Mouse (Mus musculus) liver, adult 2 months (tissue): ENCODE measurements around the gene Rhod. TPM values are rescaled to one million over a fixed set of nuclear protein-coding genes. Genes with fewer than 3 reads are reported as not detected.

ENCODE experiments used
- DNase-seq: peaks from one replicate; pipeline ENCODE4 v3.0.0-alpha.2; 2011; ENCODE audit warnings: low read depth, low spot score; ENCODE audit errors: extremely low read depth
- H3K27ac ChIP-seq: fragments of 200-500 bp; replicated peaks from 2 replicates; pipeline ENCODE4 v1.5.1; 2012; ENCODE audit warnings: low read depth, mild to moderate bottlenecking, control low read depth, inconsistent platforms, low read length; ENCODE audit not compliant: insufficient read depth
- H3K27me3 ChIP-seq: fragments of 200-500 bp; 2 replicates; pipeline ENCODE4 v1.6.1; 2012; ENCODE audit warnings: mild to moderate bottlenecking, moderate library complexity, low read length, inconsistent platforms; ENCODE audit not compliant: control insufficient read depth, insufficient read depth
- H3K36me3 ChIP-seq: fragments of 200-500 bp; 2 replicates; pipeline ENCODE4 v1.6.1; 2012; ENCODE audit warnings: low read length, inconsistent platforms; ENCODE audit not compliant: control insufficient read depth, insufficient read depth
- H3K4me1 ChIP-seq: fragments of 200-500 bp; 2 replicates; pipeline ENCODE4 v1.6.1; 2011; ENCODE audit warnings: low read length; ENCODE audit not compliant: control insufficient read depth, insufficient read depth
- H3K4me3 ChIP-seq: fragments of 200-500 bp; 2 replicates; pipeline ENCODE4 v1.5.1; 2011; ENCODE audit warnings: low read depth, mild to moderate bottlenecking, control low read depth, low read length, moderate library complexity; ENCODE audit not compliant: insufficient read depth
- H3K79me2 ChIP-seq: fragments of 200-500 bp; 2 replicates; pipeline ENCODE4 v1.6.1; 2012; ENCODE audit warnings: inconsistent platforms, mild to moderate bottlenecking, low read length, moderate library complexity; ENCODE audit not compliant: control insufficient read depth, insufficient read depth
- H3K9ac ChIP-seq: fragments of 200-500 bp; 2 replicates; pipeline ENCODE4 v1.6.1; 2012; ENCODE audit warnings: low read depth, mild to moderate bottlenecking, control low read depth, inconsistent platforms, low read length
- CTCF ChIP-seq: fragments of 200-500 bp; IDR thresholded peaks from 2 replicates; pipeline ENCODE4 v1.5.1; 2011; ENCODE audit warnings: low read depth, low read length, control low read depth
- POLR2A ChIP-seq: fragments of 200-500 bp; IDR thresholded peaks from 2 replicates; pipeline ENCODE4 v1.6.1; 2011; ENCODE audit warnings: low read length, control low read depth; ENCODE audit not compliant: insufficient read depth; ENCODE audit errors: extremely low read depth
- WGBS: fragments of 180-500 bp; shearing (Covaris S2); methylation state at CpG from one replicate; pipeline ENCODE4 v1.1.7; 2018; 5-methylcytosine and 5-hydroxymethylcytosine counted together
- polyA plus RNA-seq: library from polyadenylated mRNA; depleted of rRNA; stranded (reverse); fragments of >200 nt; gene quantifications from 2 replicates; pipeline ENCODE4 v1.2.3, GENCODE M21; 2012; rRNA removed
- total RNA-seq: library from RNA; depleted of rRNA; stranded (reverse); fragments of >200 nt; gene quantifications from 2 replicates; pipeline ENCODE4 v1.2.3, GENCODE M21; 2014; rRNA removed

The Rhod gene
- total RNA-seq: 23.9 and 33.7 TPM in 2 replicates
- 34.9 and 39.6 TPM in 2 replicates for polyA plus RNA-seq

- peaks cover 28% of the 10 kb centered on the region for H3K79me2 ChIP-seq
- DNase-seq: peak; percentile 51
- peak within 1 kb of the TSS; percentile 96 for H3K27ac ChIP-seq
- H3K4me3 ChIP-seq: peak within 1 kb of the TSS; percentile 84
- TF ChIP-seq CTCF: no peak; the same call in 1 of the 2 replicates
- TF ChIP-seq POLR2A: 0 out of 2 replicates have a peak, but pooled peaks have one; percentile 57
- peaks cover 31% of the 10 kb centered on the region for H3K4me1 ChIP-seq
- no peaks in the 10 kb centered on the region for H3K27me3 ChIP-seq
- peak within 1 kb of the TSS; percentile 92 for H3K9ac ChIP-seq
- under 1% methylated on average over 50 of the region's 51 CpGs for WGBS
- no peaks in the 10 kb centered on the region for H3K36me3 ChIP-seq
Measured at GRCm38 (mm10) chr19:4439161-4439801, at the start of gene Rhod. Rhod (minus strand) TSS chr19:4439432.

DNA sequence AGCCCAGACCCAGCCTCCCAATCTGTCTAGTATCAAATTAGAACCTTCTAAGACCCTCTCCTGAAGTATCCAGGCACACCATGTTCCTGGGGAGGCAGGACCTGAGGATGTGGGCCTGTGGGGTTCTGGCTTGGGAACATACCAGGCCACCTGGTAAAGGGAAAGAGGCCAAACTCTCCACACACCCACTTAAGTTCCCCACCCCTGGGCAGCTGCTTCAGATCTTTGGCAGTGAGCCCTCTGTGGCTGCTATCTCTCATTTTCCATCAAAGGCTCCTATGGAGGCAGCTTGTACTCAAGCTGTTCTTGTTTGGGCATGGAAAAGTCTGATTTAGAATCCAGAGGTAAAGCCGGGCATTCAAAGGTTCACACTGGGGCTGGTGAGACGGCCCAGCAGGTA, 48.6 kb upstream of the Rhod start:
- TF ChIP-seq CTCF: no peak
- no peak for TF ChIP-seq POLR2A
- DNase-seq: no peak
- Histone ChIP-seq H3K27ac (no peak overlapping the region), H3K79me2 (no peaks in the 10 kb centered on the region), H3K4me1 (no peaks in the 10 kb centered on the region; the same call in 1 of the 2 replicates), H3K27me3 (no peaks in the 10 kb centered on the region), H3K4me3 (no peak overlapping the region), H3K36me3 (no peaks in the 10 kb centered on the region), H3K9ac (no peak overlapping the region)
- 90% methylated on average over 2 of the region's 2 CpGs for WGBS

- H3K79me2 ChIP-seq: no peaks in the 10 kb centered on the region
- H3K9ac ChIP-seq: no peak overlapping the region
- H3K36me3 ChIP-seq: no peaks in the 10 kb centered on the region
- no peaks in the 10 kb centered on the region for H3K4me1 ChIP-seq
- H3K27ac ChIP-seq: no peak overlapping the region; the same call in 1 of the 2 replicates
- no peak overlapping the region for H3K4me3 ChIP-seq
- no peak for DNase-seq
- H3K27me3 ChIP-seq: no peaks in the 10 kb centered on the region
- WGBS: 58% methylated on average over 5 of the region's 5 CpGs
- TF ChIP-seq POLR2A (no peak), CTCF (no peak)
Measured at GRCm38 (mm10) chr19:4485006-4485405, 45.8 kb upstream of the Rhod start.

- TF ChIP-seq POLR2A (no peak), CTCF (no peak)
- 81% methylated on average over 3 of the region's 3 CpGs for WGBS
- no peak overlapping the region for H3K27ac ChIP-seq
Measured at GRCm38 (mm10) chr19:4482111-4482859, 43.1 kb upstream of the Rhod start.

DNA sequence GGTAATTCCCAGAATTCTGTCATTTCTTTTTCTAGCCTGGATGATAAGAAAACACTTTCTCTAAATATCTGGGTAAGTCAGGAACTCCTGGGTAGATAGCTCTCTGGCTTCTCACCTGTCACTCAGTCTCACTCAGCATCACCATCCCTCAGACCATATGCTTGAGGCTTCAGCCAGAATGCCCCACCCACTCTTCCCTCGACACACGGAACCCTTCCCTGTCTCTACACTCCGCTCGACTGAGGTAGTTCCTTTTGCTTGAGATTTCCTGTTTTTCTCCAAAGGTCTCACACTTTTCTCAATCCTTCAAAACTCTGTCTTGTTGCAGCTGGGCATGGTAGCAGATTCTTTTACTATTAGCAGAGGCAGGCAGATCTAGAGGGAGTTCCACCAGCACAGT, 42.1 kb upstream of the Rhod start:
- Histone ChIP-seq H3K36me3 (no peaks in the 10 kb centered on the region), H3K4me1 (peaks cover 6% of the 10 kb centered on the region; the same call in 1 of the 2 replicates), H3K27ac (no peak overlapping the region), H3K79me2 (no peaks in the 10 kb centered on the region), H3K27me3 (peaks cover 5% of the 10 kb centered on the region; the same call in 1 of the 2 replicates), H3K4me3 (no peak overlapping the region), H3K9ac (no peak overlapping the region)
- TF ChIP-seq CTCF: no peak
- WGBS: 71% methylated on average over 4 of the region's 4 CpGs
- DNase-seq: no peak

More at GRCm38 (mm10) chr19:4482111-4482859, 43.1 kb upstream of the Rhod start:
- Histone ChIP-seq H3K4me3 (no peak overlapping the region), H3K4me1 (peaks cover 3% of the 10 kb centered on the region; the same call in 1 of the 2 replicates), H3K36me3 (no peaks in the 10 kb centered on the region), H3K79me2 (no peaks in the 10 kb centered on the region), H3K9ac (no peak overlapping the region), H3K27me3 (no peaks in the 10 kb centered on the region)
- DNase-seq: no peak
